Mouse (Mus musculus): ENCODE measurements around the gene Elane. TPM values are rescaled to one million over a fixed set of nuclear protein-coding genes. Genes with fewer than 3 reads are reported as not detected.

Elane gene
- polyA plus RNA-seq, 1 experiment from 2014 or later = not detected

- no peaks in the 10 kb centered on the region for H3K36me3 ChIP-seq
- peak overlapping the region; percentile 60 for H3K9ac ChIP-seq
- H3K4me1 ChIP-seq (replicated peaks) = peaks cover 60% of the 10 kb centered on the region
- peak overlapping the region; percentile 98 for H3K27ac ChIP-seq (replicated peaks)
- H3K9me3 ChIP-seq = no peaks in the 10 kb centered on the region
- WGBS = 20% methylated on average over 8 of the region's 8 CpGs
- H3K27me3 ChIP-seq = no peaks in the 10 kb centered on the region
- peak overlapping the region; percentile 45 for H3K4me3 ChIP-seq
- ATAC-seq (ENCODE audit: low FRiP score, low read depth) = no peak
- peak overlapping the region; percentile 71 for H3K4me2 ChIP-seq
Observed at GRCm38 (mm10) chr10:79852827-79853226, 33.2 kb upstream of the Elane start.

GRCm38 (mm10) chr10:79853392-79853791 lies 32.7 kb upstream of the Elane start:
- peak; percentile 9; the same call in 1 of the 2 replicates for ATAC-seq (ENCODE audit: low FRiP score, low read depth)
- Histone ChIP-seq H3K4me2 (peak overlapping the region; percentile 71), H3K4me3 (peak overlapping the region; percentile 45), H3K36me3 (no peaks in the 10 kb centered on the region), H3K27me3 (no peaks in the 10 kb centered on the region), H3K9me3 (no peaks in the 10 kb centered on the region), H3K9ac (peak overlapping the region; percentile 60), H3K27ac (replicated peaks) (peak overlapping the region; percentile 98), H3K4me1 (replicated peaks) (peaks cover 66% of the 10 kb centered on the region)
- WGBS = under 1% methylated on average over 15 of the region's 15 CpGs

GRCm38 (mm10) chr10:79853860-79854795 lies 31.9 kb upstream of the Elane start, which contains the start of gene Ptbp1:
Gene Ptbp1 (plus strand): TSS chr10:79854427.
- Histone ChIP-seq H3K9me3 (no peaks in the 10 kb centered on the region), H3K4me1 (replicated peaks) (peaks cover 73% of the 10 kb centered on the region), H3K4me3 (peak within 1 kb of the TSS; percentile 82), H3K36me3 (peaks cover 2% of the 10 kb centered on the region), H3K4me2 (peak within 1 kb of the TSS; percentile 90), H3K27me3 (no peaks in the 10 kb centered on the region), H3K27ac (replicated peaks) (peak within 1 kb of the TSS; percentile 99), H3K9ac (peak within 1 kb of the TSS; percentile 92)
- ATAC-seq (ENCODE audit: low FRiP score, low read depth) = peak; percentile 95
- under 1% methylated on average over 74 of the region's 75 CpGs for WGBS

GRCm38 (mm10) chr10:79854801-79855541 lies 31.1 kb upstream of the Elane start:
- peaks cover 11% of the 10 kb centered on the region for H3K36me3 ChIP-seq

GRCm38 (mm10) chr10:79855558-79856184 lies 30.4 kb upstream of the Elane start:
- peak overlapping the region; percentile 90 for H3K4me2 ChIP-seq
- 4% methylated on average over 10 of the region's 10 CpGs for WGBS
- peak overlapping the region; percentile 92 for H3K9ac ChIP-seq
- peaks cover 18% of the 10 kb centered on the region for H3K36me3 ChIP-seq
- H3K27me3 ChIP-seq = no peaks in the 10 kb centered on the region
- H3K4me1 ChIP-seq (replicated peaks) = peaks cover 75% of the 10 kb centered on the region
- ATAC-seq (ENCODE audit: low FRiP score, low read depth) = no peak
- peak overlapping the region; percentile 82 for H3K4me3 ChIP-seq
- H3K27ac ChIP-seq (replicated peaks) = peak overlapping the region; percentile 99
- no peaks in the 10 kb centered on the region for H3K9me3 ChIP-seq

More at GRCm38 (mm10) chr10:79854801-79855541, 31.1 kb upstream of the Elane start:
- H3K9ac ChIP-seq = peak overlapping the region; percentile 92
- peak; percentile 6 for ATAC-seq (ENCODE audit: low FRiP score, low read depth)
- peak overlapping the region; percentile 82 for H3K4me3 ChIP-seq
- H3K9me3 ChIP-seq = no peaks in the 10 kb centered on the region
- H3K4me2 ChIP-seq = peak overlapping the region; percentile 90
- H3K4me1 ChIP-seq (replicated peaks) = peaks cover 79% of the 10 kb centered on the region
- under 1% methylated on average over 83 of the region's 83 CpGs for WGBS
- peak overlapping the region; percentile 99 for H3K27ac ChIP-seq (replicated peaks)
- no peaks in the 10 kb centered on the region for H3K27me3 ChIP-seq

GRCm38 (mm10) chr10:79856280-79856679 lies 29.8 kb upstream of the Elane start:
- ATAC-seq (ENCODE audit: low FRiP score, low read depth) = no peak
- Histone ChIP-seq H3K27me3 (no peaks in the 10 kb centered on the region), H3K4me2 (peak overlapping the region; percentile 90), H3K4me3 (peak overlapping the region; percentile 82), H3K36me3 (peaks cover 24% of the 10 kb centered on the region), H3K9ac (peak overlapping the region; percentile 92), H3K27ac (replicated peaks) (peak overlapping the region; percentile 99), H3K9me3 (no peaks in the 10 kb centered on the region), H3K4me1 (replicated peaks) (peaks cover 70% of the 10 kb centered on the region)
- WGBS = 39% methylated on average over 6 of the region's 6 CpGs

GRCm38 (mm10) chr10:79856704-79857451 lies 29.2 kb upstream of the Elane start:
- Histone ChIP-seq H3K4me1 (replicated peaks) (peaks cover 64% of the 10 kb centered on the region), H3K9me3 (no peaks in the 10 kb centered on the region), H3K4me3 (peak overlapping the region; percentile 82), H3K27me3 (no peaks in the 10 kb centered on the region), H3K27ac (replicated peaks) (peak overlapping the region; percentile 99), H3K4me2 (peak overlapping the region; percentile 90), H3K9ac (peak overlapping the region; percentile 92; the same call in 1 of the 2 replicates), H3K36me3 (peaks cover 29% of the 10 kb centered on the region)
- WGBS = 46% methylated on average over 7 of the region's 7 CpGs
- ATAC-seq (ENCODE audit: low FRiP score, low read depth) = no peak

GRCm38 (mm10) chr10:79857452-79857811 lies 28.6 kb upstream of the Elane start:
- no peak for ATAC-seq (ENCODE audit: low FRiP score, low read depth)
- Histone ChIP-seq H3K27me3 (no peaks in the 10 kb centered on the region), H3K27ac (replicated peaks) (peak overlapping the region; percentile 99), H3K9me3 (no peaks in the 10 kb centered on the region), H3K9ac (peak overlapping the region; percentile 92; the same call in 1 of the 2 replicates), H3K4me3 (peak overlapping the region; percentile 82), H3K4me1 (replicated peaks) (peaks cover 58% of the 10 kb centered on the region), H3K4me2 (peak overlapping the region; percentile 90), H3K36me3 (peaks cover 35% of the 10 kb centered on the region)
- 21% methylated on average over 4 of the region's 4 CpGs for WGBS

GRCm38 (mm10) chr10:79857894-79858293 lies 28.2 kb upstream of the Elane start:
- Histone ChIP-seq H3K4me1 (replicated peaks) (peaks cover 54% of the 10 kb centered on the region), H3K27me3 (no peaks in the 10 kb centered on the region), H3K9me3 (no peaks in the 10 kb centered on the region), H3K4me2 (peak overlapping the region; percentile 90), H3K4me3 (peak overlapping the region; percentile 82), H3K9ac (0 out of 2 replicates have a peak overlapping the region, but pooled peaks have one; percentile 2), H3K27ac (replicated peaks) (peak overlapping the region; percentile 65), H3K36me3 (peaks cover 39% of the 10 kb centered on the region)
- ATAC-seq (ENCODE audit: low FRiP score, low read depth) = no peak
- WGBS = 54% methylated on average over 2 of the region's 2 CpGs

GRCm38 (mm10) chr10:79858416-79859074 lies 27.5 kb upstream of the Elane start:
- H3K9ac ChIP-seq = no peak overlapping the region
- ATAC-seq (ENCODE audit: low FRiP score, low read depth) = no peak
- peak overlapping the region; percentile 90 for H3K4me2 ChIP-seq
- 39% methylated on average over 17 of the region's 17 CpGs for WGBS
- no peaks in the 10 kb centered on the region for H3K9me3 ChIP-seq
- no peaks in the 10 kb centered on the region for H3K27me3 ChIP-seq
- H3K4me1 ChIP-seq (replicated peaks) = peaks cover 47% of the 10 kb centered on the region
- peak overlapping the region; percentile 82; the same call in 1 of the 2 replicates for H3K4me3 ChIP-seq
- H3K36me3 ChIP-seq = peaks cover 45% of the 10 kb centered on the region
- 0 out of 2 replicates have a peak overlapping the region, but pooled peaks have one; percentile 65 for H3K27ac ChIP-seq (replicated peaks)

All from hindbrain, embryonic 15.5 days (tissue).